Mouse (Mus musculus) right cerebral cortex, postnatal 36 days (tissue): ENCODE measurements around the gene Tmem135.

Experiments used
- DNase-seq, 2 experiments: peaks; one replicate each; pipeline ENCODE4 v3.0.0; 2022; ENCODE audit warnings: low spot score in 2 of 2, mixed read lengths in 1 of 2

Gene Tmem135

DNA sequence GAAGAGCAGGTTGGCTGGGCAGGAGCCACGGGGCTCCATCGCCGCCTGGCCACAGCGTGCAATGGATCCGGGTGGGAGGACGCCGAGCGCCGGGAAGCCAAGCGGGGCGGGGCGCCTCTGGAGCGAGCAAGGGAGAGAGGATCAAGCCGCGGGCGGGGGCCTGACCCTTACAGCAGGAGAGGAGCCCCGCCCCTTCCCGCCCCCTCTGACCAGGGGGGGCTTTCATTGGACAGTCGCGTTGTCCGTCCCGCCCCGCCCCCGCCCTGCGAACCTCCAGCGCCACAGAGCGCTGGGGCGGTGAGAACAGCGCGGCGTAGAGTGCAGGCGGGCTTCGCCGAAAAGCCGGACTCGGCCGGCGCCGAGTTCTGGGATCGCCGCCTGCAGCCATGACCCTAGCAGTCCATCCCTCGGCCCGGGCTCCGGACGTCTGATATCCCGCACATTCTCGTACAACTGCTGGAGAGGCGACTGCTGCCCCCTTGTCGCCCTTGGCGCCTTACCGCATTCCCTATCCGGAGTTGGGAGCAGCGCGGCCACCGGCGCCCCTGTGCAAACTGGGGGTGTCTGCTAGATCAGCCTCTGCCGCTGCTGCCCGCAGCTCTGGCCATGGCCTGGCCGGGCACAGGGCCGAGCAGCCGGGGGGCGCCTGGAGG is at the start of gene Tmem135, which contains the start of gene Fzd4:
Gene Tmem135, minus strand, starts transcription at position 142 of the 653 bp plus-strand sequence.
Gene Fzd4, plus strand, starts transcription at position 275 of the 653 bp plus-strand sequence.
- DNase-seq, result peak; percentile 88

DNA sequence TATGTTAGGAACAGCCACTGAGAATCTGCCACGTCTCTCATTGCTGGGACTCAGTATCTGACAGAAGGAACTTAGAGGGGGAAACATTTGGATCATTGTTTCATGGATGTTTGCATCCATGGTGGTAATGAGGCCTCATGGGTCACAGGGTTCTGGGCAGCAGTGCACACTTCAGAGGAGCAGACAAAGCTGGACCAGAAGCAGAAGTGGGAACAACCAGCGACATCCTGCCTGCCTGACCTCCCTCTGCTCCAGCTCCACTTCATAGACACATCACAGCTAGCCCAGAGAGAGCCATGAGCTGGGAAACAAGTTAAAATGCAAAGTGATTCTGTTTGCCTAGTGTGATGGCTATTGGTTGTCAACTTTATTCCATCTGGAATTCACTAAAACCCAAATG is 46.3 kb upstream of the Tmem135 start:
- DNase-seq, result no peak

DNA sequence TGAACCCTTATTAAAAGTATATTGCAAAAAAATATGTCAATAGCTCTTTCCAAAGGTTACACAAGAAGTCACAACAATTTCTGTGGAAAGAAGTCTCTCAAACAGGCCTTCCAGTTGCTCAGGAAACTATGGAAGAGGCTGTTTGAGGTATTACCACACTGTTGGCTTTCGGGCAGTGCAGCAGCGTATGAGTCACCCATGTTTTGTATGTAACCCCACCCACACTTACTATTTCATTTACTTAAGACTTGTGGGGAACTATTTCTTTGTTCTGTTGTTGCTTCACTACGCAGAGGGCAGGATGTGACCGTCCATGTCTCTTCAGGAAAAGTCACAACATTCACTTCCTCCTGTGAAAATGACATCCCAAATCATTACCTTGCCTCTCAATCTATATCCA is 41.1 kb upstream of the Tmem135 start:
- DNase-seq, result no peak

DNA sequence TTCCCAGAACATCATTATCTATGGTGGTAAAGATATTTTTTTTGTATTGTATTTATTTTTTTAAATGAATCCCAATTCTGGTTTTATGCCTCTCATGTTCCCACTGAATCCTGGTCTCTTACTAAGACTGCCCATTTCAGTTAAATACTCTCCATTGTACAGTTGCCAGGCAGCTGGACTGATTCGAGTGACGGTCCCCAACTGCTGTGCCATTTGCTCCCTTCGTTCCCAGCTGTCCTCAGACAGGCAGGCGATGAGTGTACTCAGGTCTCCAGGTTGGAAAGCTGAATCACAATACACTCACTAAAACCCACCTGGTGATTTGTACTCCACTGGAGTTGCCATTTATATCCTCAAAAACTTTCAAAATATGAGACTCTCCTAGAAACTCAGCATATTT is 38.2 kb upstream of the Tmem135 start:
- DNase-seq, result no peak

DNA sequence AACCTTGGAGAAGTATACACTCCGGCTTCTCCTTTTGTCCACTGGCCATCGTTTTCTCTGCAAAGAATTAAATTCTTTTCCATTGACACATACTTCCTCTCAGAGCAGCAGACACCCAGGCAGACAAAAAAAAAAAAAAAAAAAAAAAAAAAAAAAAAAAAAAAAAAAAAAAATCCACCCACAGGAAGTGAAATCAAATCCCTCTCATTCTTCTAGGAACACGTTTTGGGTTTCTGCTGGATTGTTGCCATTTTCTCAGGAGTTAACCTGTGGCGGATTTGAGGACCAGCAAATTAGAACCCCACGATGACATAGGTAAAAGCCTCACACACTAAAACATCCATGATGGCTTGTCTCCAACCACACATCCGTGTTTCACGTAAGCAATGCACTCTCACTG is 37.3 kb upstream of the Tmem135 start:
- DNase-seq, result no peak

DNA sequence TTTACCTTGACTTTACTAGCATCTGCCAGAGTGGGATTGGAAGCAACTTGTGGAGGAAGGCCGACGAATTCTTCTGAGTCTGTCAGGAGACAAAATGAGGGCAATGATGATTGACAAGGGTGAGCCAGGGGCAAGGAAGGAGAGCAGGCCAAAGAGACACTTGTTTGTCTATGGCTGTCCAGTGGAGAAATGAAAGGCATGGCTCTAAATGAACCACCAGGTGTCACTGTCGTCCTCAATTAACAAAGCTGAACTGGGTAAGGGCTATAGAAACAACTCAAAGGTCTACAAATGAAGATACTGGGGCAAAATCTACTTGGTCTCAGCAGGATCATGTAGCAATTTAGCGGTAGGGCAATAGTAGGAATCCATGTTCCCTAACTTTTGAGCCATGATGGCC is 33.6 kb upstream of the Tmem135 start:
- peak; percentile 9 for DNase-seq

DNA sequence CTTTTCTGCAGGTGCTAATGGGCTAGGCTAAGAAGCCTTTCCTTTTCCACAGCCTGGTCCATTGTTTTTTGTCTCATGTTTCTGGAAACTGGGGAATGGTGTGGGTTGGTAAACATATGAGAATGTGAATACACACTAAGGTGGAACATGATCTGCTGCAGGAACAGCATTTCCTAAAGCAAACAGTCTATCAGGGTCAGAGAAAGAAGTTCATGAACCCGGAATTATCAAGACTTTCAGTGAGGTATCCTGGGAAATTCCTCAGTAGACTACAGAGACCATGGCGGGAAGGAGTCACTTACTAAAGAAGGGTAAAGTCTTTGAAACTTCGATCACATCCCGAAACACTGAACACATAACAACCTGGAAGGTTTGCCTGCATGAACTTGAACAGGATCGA is 32.4 kb upstream of the Tmem135 start:
- DNase-seq, result no peak

DNA sequence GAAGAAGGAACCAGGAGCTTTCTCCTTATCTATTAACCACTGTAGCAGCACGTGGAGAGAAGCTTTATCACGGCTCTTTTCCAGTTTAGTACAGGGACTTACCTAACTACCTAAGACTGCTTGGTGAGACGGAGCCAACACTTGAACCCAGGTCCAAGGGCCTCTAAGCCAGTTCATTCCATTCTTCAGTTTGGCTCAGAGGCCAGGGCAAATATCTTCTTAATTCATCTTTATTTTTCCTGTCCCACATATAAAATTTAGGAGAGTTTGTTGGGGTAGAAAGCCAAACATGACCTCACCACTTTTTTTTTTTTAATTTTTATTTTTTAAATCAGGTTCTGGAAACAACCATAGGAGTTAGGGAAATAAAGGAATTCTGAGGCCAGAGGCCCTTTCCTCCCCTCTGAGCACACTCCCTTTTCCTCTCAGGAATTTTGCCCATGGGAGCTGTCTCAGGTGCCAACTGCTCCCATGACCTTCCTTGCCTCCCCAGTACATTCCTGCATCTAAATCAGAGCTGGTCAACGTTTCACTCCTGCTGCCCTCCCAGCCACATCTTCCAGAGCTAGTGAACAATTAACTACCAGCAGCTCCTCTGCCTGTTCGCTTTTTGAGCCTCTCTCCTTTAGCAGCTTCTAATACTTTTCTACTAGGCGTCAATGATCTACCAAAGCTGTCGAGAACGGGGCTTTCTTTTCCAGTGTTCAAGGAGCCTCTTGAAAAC is 30.0 kb upstream of the Tmem135 start:
- DNase-seq, result no peak

DNA sequence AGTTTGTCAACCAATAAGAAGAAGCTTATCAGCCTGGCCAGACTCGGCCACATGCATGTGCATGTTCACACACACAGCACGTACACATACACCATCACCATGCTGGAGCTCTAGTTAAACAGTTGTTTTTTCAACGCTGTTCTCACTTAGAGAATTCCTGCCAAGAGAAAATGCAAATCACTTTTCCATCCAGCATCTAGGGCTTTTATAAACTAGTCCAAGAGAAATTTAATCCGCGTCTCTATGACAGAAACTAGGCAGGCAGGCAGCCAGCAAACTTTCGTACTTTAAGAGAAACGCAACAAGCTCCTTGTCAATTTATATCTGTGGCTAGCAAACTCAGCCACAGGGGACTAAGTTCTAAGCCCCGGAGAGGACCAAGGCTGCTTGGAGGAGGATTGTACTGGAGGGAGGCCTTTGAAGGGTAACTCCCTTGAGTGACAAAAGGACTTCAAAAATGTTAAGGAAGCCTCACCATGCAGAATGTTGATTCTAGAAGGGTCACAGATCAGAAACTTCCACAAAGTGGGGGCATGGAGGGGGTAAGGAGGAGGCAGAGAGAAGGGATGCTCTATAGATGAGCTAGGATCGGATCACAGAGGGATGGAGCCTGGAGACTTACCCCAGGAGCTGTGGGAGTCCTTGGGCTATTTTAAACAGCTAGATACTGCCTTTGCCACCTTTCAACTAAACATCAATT is 29.3 kb upstream of the Tmem135 start:
- DNase-seq, result peak; percentile 22 to 37

DNA sequence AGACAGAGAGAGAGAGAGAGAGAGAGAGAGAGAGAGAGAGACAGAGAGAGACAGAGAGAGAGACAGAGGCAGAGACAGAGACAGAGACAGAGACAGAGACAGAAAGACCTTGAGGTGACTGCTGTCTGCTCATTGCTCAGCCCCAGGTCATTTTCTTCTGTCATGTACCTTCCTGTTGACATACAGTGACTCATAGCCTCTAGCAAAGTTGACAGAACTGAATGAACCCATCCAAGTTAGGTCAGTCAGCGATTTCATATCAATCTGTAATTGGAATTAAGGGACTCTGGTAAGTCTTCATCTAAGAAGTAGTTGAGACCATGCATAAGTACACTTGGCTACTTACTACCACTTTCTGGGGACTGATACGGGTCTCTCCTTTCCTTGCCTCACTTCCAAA is 27.2 kb upstream of the Tmem135 start:
- DNase-seq, result no peak

DNA sequence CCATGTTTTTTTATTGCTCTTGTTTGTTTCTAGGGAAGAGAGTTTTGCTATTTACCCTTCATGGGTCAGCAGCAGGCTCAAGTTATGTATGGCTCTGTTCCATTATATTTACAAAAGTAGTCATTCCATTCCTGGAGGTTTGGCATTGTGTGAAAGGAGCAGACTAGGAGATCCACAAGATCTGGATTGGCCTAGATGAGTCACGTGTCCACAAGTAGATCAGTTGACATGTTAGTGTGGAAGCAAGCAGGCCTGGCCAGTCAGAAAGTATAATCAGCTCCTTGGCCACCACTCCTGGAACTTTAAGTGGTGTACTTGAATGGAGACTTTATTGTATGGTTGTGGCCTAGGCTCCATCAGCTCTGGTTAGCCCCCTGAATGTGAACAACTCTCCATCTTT is 25.3 kb upstream of the Tmem135 start:
- DNase-seq, result no peak

DNA sequence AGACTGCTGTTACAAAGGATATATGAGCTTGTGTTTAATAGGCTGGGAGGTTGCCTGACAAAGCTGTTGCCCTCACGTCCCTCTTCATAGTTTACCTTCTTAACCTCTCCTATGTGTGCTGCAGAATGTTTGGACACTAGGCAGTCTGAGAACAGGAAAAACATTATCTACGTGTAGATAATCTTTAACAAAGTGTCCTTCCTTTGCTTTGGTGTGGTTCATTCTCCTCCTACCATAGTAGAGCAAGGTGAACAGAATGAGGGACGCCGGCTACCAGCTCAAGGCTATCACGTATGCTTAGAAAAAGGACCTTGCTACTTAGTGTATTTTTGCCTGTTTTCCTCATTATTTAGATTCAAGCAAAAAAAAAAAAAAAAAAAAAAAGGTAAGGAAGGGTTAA is 24.8 kb upstream of the Tmem135 start:
- DNase-seq, result no peak

DNA sequence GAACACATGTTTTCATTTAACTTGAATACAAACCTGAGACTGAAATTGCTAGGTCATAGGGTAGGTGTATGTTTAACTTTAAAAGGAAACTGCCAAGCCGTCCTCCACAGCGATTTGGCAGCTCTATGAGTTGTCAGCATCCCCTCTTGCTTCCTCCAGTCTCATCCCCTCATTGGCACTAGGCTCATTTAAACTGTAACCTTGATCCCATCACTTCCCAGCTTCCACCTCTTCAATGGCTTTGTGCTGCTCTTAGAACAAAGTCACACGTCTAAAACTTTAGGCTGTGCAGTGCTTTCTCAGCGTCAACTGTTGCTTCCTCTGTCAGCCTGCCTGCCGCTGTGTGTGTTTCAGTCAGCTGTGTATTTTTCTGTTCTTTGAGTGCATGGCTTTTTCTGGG is 23.1 kb upstream of the Tmem135 start:
- DNase-seq, result no peak

DNA sequence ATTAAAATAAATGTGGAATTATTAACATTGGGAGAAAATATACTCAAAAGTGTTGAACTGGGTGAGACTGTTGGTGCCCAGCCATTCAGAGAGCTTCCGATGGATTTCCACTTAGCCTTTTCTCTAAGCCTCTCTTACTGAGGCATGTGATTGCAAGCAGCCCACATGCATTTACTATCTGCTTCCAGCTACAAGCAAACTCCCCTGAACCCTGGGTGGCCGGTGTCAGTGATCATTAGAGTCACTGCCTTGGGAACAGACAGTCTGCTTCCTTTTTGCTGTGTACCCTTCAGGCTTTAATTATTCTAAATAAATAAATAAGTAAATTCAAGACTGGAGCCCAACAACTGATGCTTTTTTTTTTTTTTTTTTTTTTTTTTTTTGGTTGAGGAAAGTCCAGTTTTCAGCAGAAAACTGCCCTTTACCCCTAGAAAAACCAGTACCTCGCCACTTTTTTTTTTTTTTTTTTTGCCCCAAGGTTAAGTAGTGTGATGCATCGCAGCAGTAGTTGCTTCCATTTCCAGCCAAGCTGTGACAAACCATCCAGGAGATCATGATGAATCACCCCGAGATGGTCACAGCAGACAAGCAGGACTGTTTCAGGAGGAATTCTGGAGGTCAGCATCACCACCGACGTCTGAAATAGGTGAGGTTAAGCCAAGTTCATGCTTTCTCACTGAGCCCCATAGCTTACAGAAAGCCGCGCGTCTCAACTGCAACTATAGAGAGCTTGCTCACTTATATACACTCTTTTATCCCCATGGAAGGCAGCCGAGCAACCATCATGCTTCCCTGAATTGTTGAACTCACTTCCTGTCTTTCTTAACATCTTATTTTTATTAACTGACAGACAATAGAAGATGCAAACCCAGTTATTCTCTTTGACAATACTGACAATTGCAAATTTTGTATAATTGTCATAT is 22.0 kb upstream of the Tmem135 start:
- DNase-seq, result no peak

DNA sequence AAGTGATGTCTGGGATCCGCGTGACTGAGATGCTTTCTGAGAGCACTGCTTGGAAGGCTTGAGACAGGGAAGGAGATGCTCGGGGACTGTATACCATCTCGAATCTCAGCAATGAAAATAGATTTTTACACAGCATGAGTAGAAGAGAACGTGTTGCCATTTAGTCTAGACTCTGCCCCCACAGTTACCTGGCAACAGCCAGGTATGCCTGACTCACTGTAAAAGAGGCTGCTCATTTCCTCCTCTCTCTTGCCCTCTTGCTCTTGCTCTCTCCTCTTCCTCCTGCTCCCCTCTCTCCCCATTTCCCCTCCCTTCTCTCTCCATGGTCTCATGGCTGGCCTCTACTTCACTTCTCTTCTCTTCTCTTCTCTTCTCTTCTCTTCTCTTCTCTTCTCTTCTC is 20.6 kb upstream of the Tmem135 start:
- no peak for DNase-seq

DNA sequence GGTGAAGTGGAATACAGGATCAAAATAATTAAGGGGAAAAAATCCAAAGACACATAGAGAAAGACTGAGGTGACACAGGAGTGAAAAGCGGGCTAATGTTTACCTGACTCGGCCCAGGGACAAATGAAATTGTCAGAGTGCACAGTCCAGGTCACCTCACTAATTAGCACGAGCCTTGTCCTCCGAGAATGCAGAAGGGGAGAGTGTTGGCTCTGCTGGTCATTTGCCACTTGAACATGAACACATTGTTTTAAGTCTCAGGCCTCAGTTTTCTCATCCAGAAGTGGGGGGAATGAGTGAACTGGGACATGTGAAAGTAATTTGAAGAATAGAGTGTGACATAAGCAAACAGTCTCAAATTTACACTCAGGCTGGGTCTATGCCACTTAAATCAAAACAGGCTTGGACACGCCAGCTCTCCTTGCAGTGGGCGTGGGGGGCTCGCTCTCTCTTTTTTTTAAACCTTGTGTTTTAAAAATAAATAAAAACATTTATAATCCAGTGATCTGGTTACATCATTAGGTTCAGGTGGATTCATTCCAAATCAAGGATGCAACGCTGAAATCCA is 19.8 kb upstream of the Tmem135 start:
- no peak for DNase-seq

DNA sequence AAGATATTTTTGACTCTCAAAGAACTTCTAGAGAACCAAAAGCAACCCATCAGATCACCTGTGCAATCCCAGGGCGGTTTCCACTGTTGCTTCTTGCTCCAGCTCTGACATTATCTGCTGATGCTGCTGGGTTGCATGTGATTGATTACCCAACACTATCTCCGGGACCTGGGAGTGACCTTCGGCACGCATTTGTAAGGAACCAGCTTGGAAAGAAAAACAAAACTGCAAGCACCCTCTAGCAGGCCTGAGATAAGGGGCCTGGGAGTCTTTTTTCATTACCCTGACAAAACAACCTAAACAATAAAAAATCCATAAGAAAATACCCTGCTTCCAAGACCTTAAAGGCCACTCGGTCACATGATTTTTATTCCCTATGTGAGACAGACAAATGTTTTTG is 19.2 kb upstream of the Tmem135 start:
- no peak for DNase-seq

DNA sequence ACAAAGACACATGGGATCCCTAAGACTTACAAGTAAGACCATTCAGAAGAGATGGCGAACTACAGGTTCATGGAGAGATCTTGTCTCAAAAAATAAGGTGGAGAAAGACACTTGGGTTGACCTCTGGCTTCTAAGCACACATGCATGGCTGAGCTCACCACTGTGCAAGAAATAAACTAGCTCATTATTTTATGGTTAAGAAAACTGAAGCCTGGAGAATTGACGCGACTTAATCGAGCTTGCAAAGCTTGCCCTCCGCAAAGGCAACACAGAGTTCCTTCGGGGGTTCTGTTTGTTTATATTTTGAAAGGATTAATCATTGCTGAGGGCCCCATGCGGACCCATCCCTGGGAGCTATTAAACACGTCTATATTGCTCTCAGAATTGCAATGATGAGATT is 18.6 kb upstream of the Tmem135 start:
- no peak for DNase-seq

DNA sequence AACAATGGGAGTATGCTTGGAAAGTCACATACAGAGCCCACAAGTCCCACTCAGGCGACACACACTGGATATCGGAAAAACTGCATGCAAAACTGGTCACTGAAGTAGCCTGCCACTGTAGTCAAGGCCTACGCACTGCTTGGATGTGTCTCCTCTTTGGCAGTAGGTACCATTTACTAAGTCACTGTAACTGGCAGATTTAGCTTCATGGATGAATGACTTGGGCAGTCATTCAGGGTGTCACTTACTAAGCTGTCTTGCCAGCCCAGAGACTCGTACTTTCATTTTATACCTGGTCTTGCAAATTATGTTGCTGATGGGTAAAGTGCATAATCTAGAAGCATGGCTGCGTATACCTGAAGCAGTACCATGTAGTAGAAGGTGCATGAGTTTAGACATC is 17.3 kb upstream of the Tmem135 start:
- no peak for DNase-seq

DNA sequence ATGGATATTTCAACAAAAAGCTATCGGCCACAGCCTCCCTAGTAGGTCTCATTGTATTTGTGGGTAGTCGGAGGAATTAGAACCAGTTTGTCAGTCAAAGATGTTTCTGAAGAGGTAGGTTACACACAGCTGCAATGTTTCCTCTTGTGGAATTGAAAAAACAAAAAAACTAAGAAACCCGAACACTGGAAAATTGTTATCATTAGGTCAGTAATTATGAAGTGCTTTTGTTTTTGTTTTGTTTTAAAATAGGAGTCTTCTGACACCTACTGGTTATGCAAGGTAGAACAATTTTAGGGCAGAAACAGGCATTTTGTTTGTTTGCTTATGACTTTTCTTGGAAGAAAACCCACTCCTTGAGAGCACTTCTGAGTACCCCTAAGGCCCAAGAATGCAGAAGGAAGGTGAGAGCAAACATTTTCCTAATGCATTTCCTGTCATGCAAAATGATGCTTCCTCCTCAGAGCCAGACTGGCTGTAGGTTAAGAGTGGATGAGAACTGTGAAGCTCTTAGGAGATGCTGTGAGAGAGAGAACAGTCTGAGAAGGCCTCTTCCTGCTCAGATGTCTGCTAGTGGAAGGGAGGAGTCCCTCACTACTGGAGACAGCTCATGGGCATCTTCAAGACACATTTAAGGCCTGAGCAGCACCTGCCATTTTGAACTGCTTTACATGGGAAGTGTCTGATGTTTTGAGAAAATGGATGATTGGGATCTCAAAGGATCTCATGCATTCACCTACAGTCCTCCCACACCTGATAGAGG is 15.1 kb upstream of the Tmem135 start:
- DNase-seq, result no peak

DNA sequence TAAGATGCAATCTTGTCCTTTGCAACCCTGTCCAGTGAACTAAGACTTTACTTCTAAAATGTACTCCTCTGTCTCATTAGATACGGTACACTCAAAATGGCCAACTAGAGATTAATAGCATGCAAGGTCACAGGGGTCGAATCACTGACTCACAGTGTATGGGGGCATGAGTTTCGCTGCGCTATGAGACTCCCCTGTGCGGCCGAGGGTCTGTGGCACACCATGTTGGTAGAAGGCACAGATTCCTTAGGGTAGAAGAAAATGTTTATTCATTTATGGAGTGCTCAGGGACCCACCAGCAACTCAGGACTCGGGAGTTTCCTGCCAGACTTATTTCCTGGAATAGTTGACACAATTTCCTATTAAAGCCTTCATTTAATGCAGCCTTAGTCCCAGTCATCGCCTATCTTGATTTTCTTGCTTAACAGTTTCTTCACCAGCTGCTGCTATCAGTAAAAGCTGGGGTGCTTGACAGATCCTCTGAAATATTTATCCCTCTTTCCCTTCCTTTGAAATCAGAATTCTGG is 14.2 kb upstream of the Tmem135 start:
- DNase-seq, result no peak
